Mouse (Mus musculus) spleen, postnatal 36 days (tissue): ENCODE measurements at regions not wholly inside any gene's neighbourhood (a gene's known extent, or its start where the extent isn't known, plus 50 kb on each side); places are given as distances from the start of the nearest gene placed in this dataset.
"Not testable (repeated sequence)": the region's sequence is repeated elsewhere in the genome, so short reads cannot be mapped to it uniquely, and the experiment has no call there.

ENCODE experiments used
- DNase-seq, 2 experiments: peaks; one replicate each; pipeline ENCODE4 v3.0.0; 2022; ENCODE audit warnings: low spot score in 2 of 2, mixed read lengths in 1 of 2

DNA sequence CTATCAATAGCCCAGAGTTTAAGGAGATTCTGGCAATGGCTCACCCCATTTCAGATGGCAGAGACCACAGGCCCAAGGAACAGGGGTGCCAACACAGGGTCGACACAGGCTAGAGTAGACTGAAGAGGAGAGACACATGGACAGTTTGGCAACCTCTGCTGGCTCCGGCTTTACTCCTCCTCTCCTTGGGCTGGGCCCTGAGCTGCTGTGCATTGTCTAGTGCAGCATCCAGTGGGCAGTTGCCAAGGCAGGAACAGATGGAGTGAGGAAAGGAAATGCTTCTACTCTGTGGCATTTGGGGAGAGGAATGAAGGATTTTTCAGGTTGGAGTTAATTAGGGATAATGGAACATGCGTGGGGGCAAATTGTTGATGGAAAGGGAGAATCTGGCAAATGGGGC lies 151.0 kb upstream of the 1700012A03Rik start:
- no peak for DNase-seq

DNA sequence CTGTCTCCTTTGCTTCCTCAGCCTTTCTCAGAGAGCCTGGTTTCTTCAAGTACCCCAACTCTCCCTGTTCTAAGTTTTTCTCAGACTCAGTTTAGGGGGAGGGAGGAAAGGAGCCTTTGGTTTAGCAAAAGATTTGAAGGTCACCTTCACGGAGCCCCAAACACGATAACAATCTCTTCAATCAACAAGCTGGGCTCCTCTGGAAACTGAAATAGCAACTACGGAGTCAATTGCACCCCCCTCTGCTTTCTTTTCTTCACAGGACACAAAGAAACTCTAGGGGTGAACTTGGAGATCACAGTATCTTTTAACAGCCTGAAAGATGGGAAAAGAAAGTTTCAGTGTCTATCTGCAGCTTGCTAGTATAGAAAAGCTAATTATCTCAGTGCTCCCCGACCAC lies 151.4 kb upstream of the 1700012A03Rik start:
- no peak for DNase-seq

DNA sequence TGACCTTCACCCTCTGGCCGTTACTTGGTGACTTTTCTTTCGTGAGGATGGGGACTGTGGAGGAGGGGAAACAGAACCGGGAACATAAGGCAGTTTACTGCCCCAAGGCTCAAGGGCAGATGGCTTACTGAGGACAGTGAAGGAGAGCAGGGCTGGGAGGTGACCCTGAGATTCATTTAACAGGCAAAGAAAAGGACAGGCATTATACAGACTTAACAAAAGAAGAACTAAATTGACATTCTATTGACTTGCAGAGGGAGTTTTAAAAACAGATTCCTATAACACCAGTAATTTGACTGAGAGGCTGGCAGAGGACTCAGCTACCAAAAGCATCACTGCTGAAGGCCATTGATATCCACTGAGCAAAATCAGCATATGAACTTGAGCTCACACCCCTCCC lies 153.0 kb upstream of the 1700012A03Rik start:
- DNase-seq, result no peak

DNA sequence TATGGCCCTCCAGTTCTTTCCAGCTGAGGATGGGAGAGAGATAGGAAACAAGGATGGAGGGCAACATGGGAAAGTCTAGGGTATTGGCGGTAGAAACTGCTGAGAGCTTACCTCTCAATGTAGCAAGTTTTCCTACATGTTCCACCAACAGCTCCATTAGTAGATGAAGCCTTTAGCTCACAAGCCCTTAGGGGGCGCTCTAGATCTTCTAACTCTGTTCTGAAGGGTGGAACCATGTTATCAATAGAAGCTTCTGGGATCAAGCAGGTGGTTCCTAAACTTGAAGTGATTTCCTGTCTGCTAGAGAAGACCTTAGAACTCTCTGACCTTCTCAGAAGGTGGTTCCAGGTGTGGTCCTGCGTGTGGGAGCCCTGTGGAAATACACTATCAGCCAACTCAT lies 154.2 kb upstream of the 1700012A03Rik start:
- no peak for DNase-seq

DNA sequence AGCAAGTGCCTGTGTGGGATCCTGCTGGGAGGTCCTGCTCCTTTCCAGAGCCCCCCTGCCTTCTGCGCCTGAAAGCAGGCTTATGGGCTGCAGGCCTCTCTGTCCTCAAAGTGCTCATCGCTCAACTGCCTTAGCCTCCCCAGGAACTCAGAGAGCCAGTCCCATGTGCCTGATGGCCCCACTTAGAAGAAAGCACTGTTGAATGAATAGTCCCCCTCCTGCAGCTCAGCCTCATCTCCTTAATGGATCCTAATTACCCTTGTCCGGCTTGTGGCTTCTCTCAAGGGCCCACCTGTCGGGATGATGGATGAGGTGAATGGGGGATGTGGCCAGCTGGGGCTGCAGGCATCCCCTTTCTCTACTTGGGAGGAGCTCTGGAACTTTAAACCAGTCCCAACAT lies 163.1 kb upstream of the 1700012A03Rik start:
- DNase-seq, result no peak

DNA sequence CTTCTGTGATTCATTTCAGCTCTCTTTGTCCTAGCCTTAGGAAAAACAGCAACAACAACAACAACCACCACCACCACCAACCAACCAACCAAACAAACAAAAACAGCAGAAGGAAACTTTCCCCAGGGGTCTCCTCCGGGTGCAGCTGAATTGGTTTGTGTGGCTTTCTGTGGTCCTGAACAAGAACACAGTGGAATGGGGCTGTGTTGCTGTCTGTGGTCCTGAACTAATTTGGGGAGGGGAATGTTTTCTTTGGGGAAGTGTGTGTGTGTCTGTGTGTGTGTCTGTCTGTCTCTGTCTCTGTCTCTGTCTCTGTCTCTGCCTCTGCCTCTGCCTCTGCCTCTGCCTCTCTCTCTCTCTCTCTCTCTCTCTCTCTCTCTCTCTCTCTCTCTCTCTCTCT lies 164.8 kb upstream of the 1700012A03Rik start:
- DNase-seq, result not testable (repeated sequence)

DNA sequence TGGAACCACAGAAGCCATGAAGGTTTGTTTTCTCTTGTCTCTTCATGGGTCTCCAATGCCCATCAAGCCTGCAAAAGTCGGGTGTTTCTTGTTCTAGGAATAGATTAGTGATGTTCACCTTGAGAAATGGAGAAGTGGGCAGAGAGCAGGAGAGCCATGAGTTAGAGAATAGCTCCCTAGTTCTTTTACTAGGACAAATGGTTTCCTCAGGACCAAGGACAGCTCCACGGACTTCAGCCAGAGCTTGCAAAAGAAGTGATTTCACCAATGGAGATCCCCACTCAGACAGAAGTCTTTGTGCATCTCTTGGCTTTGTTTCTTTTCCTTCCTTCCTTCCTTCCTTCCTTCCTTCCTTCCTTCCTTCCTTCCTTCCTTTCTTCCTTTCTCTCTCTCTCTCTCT lies 166.3 kb upstream of the 1700012A03Rik start:
- DNase-seq, result no peak

DNA sequence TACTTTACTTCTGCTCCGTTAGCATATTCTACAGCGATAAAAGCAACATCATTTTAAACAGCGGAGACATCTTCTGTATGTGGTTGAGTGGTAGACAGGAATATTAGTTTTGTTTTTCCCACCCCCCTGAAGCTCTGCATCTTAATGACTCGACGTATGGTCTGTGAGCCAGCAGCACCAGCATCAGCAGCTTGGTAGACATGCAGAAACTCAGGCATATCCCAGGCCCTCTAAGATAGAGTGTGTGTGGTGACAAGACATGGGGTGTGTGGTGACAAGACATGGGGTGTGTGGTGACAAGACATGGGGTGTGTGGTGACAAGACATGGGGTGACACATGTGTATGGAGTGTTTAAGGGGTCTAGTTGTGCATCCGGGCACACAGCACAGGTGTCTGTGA lies 175.4 kb upstream of the 1700012A03Rik start:
- no peak for DNase-seq

DNA sequence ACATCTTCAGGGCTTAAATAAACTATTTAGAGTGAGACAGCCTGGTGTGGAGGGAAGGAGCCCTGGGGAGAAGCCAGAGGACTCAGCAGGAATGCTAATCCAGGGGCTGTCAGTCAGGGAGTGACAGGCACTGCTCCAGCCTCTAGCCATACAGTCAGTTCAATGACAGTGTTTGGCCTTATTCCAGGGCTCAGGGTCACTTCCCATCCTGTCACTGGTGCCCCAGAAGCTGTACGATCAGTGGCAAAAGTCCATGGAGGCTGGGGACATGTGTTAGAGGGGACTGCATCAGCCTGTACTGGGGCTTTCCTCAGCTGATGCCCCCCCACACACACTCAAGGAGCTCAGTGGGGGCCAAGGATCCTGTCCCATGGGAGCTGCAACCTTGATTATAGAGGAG lies 176.1 kb upstream of the 1700012A03Rik start:
- DNase-seq, result no peak

DNA sequence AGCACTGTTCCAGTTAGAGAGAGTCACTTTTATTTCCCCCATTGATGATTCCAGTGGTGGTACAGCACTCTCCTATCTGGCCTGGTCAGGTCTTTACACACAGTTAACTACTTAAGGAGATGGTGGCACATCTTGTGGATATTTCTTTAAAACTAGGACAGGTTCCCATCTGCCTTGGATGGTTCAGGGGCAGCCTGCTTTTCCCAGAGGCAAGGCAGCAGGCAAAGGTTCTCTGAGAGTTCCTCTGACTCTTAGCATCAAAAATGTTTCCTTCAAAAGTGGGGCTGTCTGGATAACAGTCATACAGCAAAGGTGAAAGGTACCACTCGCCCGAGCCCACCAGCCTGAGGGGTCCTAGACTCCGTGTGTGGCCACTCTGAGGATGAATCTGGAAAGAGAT lies 178.3 kb upstream of the 1700012A03Rik start:
- DNase-seq, result no peak

DNA sequence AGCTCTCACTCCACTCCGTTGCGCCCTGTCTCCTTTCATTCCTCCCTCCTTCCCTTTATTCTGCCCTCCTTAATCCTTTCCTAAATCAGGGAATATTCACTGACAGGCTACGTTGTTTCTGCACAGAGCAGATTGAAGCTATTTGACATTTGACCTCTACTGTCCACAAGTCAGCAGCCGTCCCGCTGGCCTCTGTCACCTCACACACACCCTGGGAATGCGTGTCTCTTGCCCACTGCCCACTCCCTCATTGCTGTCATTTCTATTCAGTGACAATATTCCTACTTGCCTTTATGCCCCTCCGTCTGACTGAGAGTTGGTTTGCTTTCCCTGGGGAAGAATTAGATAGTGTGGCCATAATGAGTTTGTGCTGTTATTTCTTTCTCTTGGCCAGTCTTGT lies 188.1 kb upstream of the 1700012A03Rik start:
- DNase-seq, result no peak

DNA sequence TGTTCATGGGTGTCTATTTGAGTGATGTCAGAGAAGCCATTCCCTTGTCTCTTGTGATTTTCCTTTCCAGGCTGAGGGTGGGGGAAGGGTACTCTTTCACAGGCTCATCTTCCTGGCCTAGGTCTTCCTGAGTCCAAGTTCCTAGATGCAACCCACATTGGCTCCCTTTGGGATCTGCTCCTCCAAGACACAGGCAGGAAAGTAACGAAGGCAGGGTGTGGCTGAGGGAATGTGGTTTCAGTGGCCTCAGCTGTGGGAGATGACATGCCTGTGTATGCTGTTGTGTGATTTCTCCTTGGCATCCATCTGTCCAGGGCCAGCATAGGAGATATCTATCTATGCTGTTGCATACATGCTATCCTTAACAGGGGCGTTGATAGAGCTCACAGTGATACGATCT lies 190.4 kb upstream of the 1700012A03Rik start:
- no peak for DNase-seq

DNA sequence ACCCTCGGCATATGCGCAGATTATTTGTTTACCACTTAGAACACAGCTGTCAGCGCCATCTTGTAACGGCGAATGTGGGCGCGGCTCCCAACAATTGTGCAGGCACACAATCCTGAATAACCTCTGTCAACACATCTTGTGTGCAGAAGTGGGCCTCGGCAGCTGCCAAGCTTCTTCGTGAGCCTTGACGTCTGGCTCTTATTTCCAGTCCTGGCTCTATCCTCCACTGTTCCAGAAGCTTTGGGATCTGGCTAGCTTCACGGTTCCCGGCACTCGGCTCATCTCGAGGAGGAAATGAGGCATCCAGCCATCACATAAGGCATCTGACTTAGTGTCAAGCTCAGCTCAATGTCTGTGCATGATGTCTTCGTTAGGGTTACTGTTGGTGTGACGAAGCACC lies 195.8 kb upstream of the 1700012A03Rik start:
- DNase-seq, result no peak

DNA sequence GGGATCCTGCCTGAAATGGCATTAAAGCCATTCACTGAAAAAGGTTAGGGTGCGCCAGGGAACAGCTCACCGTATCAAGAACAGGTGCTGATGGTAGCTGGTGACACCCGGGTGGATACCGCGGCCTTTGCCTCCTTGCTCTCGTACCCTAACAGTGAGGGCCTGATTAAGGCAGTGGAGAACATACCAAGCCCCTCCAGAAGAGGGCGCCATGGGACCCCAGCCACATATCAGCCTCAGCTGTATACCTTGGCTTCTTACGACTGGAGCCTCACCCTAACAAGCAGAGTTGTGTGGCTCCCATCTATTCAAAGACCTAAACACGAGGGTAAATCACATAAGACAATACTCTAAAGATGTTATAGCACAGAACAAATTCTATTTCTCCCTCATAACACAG lies 203.7 kb upstream of the 1700012A03Rik start:
- DNase-seq, result no peak

DNA sequence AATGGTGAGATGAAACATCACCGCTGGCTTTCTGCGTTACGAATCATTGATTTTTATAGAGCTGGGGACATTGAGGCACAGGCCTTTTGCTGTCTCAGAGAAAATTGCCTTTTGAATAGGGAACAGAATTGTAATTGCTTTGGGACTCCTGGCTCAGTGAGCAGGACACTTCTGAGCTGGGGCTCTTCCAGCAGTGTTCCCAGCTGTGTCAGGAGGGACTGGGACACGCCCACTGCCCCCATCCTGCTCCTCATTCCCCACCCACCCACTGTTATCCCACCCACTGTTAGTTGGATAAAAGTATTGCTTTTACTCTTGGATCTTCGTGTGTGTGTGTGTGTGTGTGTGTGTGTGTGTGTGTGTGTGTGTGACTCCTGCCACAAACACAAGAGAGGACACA lies 204.4 kb upstream of the 1700012A03Rik start:
- DNase-seq, result no peak

DNA sequence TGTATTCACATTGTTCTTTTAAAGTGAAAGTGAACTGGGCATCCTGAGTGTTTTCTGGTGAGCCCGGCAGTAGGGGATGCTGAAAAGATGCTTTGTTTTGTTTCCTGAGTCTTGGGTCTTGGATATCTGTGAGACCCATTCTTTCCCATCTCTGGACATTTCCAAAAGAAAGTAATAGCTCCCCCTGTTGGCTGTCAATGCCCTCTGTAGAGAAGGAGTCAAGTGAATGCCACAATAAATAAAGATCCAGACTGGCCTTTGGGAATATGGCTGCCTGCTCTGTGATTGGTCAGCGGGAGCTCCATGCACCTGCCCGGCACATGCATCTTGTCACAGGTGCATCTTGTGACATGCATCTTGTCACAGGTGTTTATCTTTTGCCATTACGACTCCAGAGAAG lies 209.4 kb upstream of the 1700012A03Rik start:
- DNase-seq, result no peak

DNA sequence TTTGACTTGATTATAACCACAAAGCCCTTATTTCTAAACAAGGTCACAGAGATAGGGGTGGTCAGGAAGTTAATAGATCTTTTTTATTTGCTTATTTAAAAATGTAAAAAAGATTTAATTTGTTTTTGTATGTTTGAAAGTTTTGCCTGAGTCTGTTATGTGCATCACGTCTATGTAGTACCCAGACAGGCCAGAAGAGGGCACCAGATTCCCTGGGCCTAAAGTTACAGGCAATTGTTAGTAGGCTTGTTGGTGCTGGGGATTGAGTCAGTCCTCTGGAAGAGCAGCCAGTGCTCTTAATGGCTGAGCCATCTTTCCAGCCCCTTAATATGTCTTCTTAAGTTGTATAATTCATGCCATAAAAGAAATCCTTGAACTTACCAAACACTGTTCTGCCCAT lies 211.5 kb upstream of the 1700012A03Rik start:
- DNase-seq, result no peak

DNA sequence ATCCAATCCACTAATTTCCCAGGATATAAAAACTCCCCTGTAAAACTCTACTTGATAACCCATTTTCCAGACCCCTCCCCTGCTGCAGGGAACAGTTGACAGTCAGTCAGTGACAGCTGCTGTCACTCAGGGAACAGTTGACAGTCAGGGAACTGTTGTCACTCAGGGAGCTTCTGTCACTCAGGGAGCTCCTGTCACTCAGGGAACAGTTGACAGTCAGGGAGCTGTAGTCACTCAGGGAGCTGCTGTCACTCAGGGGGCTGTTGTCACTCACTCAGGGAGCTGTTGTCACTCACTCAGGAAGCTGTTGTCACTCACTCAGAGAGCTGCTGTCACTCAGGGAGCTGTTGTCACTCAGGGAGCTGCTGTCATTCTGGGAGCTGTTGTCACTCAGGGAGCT lies 214.3 kb upstream of the 1700012A03Rik start:
- DNase-seq, result no peak

DNA sequence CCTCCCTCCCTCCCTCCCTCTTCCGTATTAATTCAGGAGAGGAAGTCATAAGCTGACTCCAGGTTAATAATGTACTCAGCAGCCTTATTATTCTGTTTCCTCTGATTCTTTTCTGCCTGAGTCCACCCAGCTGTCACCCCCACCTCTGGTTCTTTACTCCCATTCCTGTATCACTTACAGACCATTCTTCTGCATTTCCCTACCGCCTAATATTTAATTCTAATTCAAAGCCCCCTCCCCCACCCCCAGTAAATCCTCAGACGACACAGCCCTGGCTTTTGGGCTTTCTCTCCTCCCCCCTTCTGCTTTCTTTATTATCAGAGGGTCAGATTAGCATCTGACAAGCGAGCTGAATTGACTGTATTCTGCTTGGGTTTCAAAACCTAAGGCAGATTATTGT lies 215.5 kb upstream of the 1700012A03Rik start:
- DNase-seq, result no peak

DNA sequence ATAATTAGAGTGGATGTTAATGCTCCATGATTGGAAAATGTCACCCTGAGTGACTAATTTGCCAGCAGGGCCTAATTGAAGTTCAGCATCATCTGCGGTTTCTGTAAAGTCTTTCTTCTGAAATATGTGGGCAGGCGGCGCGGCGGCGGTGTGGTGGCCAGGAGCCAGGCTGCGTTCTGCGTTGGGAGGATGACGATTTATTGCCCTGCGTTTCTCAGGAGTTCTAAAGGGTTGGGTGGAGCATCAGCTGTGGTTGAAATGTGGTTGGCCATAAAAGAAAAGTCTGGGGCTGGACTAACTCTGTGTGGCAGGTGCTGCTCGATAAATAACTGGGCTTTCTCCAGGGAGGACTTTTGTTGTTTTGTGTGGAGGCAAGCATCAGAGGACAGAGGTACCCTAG lies 219.4 kb upstream of the 1700012A03Rik start:
- DNase-seq, result no peak

DNA sequence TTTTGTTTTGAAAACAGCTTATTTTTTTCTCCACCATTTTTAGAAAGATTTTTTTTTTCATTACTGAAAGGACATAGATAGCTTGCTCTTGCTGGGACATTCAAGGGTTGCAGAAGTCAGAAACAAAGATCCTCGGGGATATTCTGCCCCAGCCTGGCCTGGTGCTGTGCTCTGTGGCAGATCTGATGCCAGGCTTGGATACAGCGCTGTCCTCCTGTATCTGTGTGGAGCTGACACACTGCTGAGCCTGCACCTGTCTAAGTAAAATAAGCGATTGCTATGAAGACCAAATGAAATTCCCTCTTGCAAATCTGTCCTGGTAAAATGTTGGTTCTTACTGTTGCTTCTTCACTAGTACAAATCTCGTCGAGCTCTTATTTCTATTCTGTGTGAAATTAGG lies 226.4 kb upstream of the 1700012A03Rik start:
- DNase-seq, result no peak

DNA sequence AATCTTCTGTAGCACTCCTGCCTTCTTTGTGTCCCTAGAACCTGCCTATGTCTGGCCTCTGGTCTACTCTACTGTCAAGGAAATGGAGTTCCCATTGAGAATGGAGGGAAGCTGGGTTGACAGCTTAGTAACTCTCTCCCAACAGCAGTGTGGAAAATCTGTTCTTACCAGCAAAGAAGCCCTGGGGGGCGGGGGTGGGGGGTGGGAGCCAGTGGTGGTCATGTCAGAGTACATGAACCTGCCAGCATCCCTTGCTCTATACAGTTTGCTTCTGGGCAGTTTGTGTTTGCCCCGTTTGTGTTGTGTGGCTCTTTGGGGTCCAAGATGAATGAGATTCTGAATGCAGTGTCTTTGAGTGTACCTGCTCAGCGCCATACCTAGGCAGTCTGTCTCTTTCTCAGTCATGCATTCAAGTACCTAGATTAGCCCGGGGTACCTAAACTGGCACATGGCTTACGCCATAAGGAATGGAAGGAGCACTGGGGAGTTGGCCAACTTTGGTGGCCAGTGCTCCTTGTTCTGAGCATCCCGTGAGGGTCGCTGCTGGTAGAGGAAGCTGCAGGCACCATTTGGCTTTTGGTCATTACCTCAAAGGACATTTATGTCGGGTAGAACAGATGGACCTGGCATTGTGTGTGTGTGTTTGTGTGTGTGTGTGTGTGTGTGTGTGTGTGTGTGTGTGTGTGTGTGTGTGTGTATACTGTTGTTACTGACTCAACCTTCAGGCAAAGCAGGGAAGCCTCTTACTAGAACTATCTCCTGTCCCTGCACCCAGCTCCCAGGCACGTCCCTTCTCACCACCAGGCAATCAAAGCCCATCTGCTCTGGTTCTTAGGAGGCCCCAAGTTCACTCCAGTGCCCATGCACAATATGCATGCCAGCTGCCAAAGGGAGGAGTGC lies 227.6 kb upstream of the 1700012A03Rik start:
- DNase-seq, result no peak

DNA sequence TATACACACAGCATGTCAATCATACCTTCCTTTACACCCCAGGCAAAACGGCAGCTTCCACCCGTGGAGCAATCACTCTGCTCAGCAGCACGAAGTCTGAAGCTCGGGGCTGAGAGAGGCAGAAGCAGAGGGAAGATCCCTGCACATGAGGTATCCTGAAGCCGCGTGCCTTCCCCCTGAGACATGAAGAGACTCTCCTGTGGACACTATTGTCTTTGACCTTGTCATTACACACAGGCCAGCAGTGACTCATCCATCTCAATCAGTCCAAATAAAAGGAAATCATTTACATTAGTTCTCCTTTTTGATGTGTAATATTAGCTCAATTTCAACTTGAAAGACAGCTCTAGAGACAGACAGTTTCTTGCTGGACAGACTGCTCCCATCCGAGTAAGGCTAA lies 228.4 kb upstream of the 1700012A03Rik start:
- DNase-seq, result no peak

DNA sequence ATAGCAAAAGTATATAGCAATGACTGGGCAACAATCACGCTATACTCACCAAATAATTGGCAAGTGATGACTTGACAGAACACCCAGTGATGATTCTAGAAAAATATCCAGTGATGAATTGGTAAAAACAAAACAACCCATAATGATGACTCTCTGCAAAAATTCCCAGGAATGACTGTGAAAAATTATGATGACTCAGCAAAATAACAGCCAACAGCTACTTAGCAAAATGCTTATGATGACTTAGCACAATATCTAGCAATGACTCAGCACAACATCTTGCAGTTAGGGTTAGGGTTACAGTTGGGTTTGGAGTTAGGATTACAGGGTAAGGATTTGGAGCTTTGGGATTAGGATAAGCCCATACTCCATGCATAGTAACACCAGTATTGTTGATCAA lies 232.4 kb upstream of the 1700012A03Rik start:
- DNase-seq, result no peak
